ENCODE assay signal across 16 mouse cellular contexts in genomic region chr2:173238522-173238921, GRCm38 (mm10). TPM values are rescaled to one million over a fixed set of nuclear protein-coding genes. Genes with fewer than 3 reads are reported as not detected.
DNase-seq lines count a peak whose midpoint lies in the region; ATAC-seq and TF ChIP-seq lines count a peak whose summit lies in the region.
"Had no signal": no experiment of that assay in that cellular context is flagged by ENCODE, and none has a peak within 500 bp of the region (broad histone marks: within the 10 kb centered on the region; RNA-seq: fewer than 3 reads in every experiment).

No protein-coding gene starts in this region.

- no peak overlapping the region for H3K4me2 ChIP-seq in kidney, embryonic 16.5 days (replicated peaks; ENCODE audit: low read depth, low read length)
- peak overlapping the region; percentile 22; the same call in 1 of the 2 replicates for H3K4me2 ChIP-seq in midbrain, embryonic 14.5 days (ENCODE audit: low read length)
- H3K4me2 ChIP-seq: embryonic facial prominence, embryonic 15.5 days; limb, embryonic 13.5 days had no signal

- no peak for DNase-seq in kidney, postnatal 10 days
- DNase-seq in ZHBTc4 (ENCODE audit: low read depth, low spot score): peak; percentile 59
- peak; percentile 49 for DNase-seq in hindbrain, embryonic 10.5 days (ENCODE audit: low spot score)
- peak; percentile 77 for DNase-seq in midbrain, embryonic 14.5 days
- no peak for DNase-seq in layer of hippocampus, adult 18-20 months (ENCODE audit: low spot score in 2 of 2)
- no peak for DNase-seq in gastrocnemius, adult 2 months
- DNase-seq: adrenal gland, adult 8-10 months; cerebellum, adult 11-12 months; heart, postnatal 14 days; thymus, adult 2 months had no signal

- H3K27me3 ChIP-seq in kidney, embryonic 16.5 days (ENCODE audit: insufficient read depth, low read length): no peaks in the 10 kb centered on the region
- peaks cover 50% of the 10 kb centered on the region for H3K27me3 ChIP-seq in hindbrain, embryonic 10.5 days (ENCODE audit: insufficient read depth, poor library complexity, severe bottlenecking)
- no peaks in the 10 kb centered on the region for H3K27me3 ChIP-seq in midbrain, embryonic 14.5 days (ENCODE audit: control insufficient read depth, insufficient read depth, low read length)
- H3K27me3 ChIP-seq: embryonic facial prominence, embryonic 15.5 days; limb, embryonic 13.5 days had no signal

- intact Hi-C loops in gastrocnemius, adult 2 months (cut with DNase I): no loop called here

- no peak overlapping the region for H3K4me3 ChIP-seq in kidney, embryonic 16.5 days (ENCODE audit: low read length)
- H3K4me3 ChIP-seq in hindbrain, embryonic 10.5 days: peak overlapping the region; percentile 27
- no peak overlapping the region for H3K4me3 ChIP-seq in midbrain, embryonic 14.5 days (replicated peaks; ENCODE audit: low read depth, low read length)
- H3K4me3 ChIP-seq in gastrocnemius, adult 2 months: no peak overlapping the region
- H3K4me3 ChIP-seq: embryonic facial prominence, embryonic 15.5 days; limb, embryonic 13.5 days had no signal

- no peaks in the 10 kb centered on the region for H3K36me3 ChIP-seq in kidney, embryonic 16.5 days (ENCODE audit: insufficient read depth, low read length)
- peaks cover 2% of the 10 kb centered on the region; the same call in 1 of the 2 replicates for H3K36me3 ChIP-seq in hindbrain, embryonic 10.5 days
- H3K36me3 ChIP-seq in midbrain, embryonic 14.5 days (ENCODE audit: control insufficient read depth, insufficient read depth, low read length): no peaks in the 10 kb centered on the region

- H3K9ac ChIP-seq in kidney, embryonic 16.5 days (replicated peaks; ENCODE audit: low read length): peak overlapping the region; percentile 44
- 0 out of 2 replicates have a peak overlapping the region, but pooled peaks have one; percentile 36 for H3K9ac ChIP-seq in midbrain, embryonic 14.5 days (replicated peaks; ENCODE audit: low read length)
- H3K9ac ChIP-seq: embryonic facial prominence, embryonic 15.5 days; limb, embryonic 13.5 days had no signal

- H3K4me1 ChIP-seq in kidney, embryonic 16.5 days (ENCODE audit: insufficient read depth, low read length): peaks cover 68% of the 10 kb centered on the region
- peaks cover 93% of the 10 kb centered on the region for H3K4me1 ChIP-seq in hindbrain, embryonic 10.5 days (replicated peaks)
- H3K4me1 ChIP-seq in midbrain, embryonic 14.5 days (ENCODE audit: control insufficient read depth, insufficient read depth, low read length): peaks cover 62% of the 10 kb centered on the region

- ATAC-seq in kidney, embryonic 16.5 days (ENCODE audit: low FRiP score, low TSS enrichment): no peak
- peak; percentile 51; the same call in 1 of the 2 replicates for ATAC-seq in midbrain, embryonic 14.5 days (ENCODE audit: low FRiP score, low TSS enrichment)
- ATAC-seq in frontal cortex, adult (ENCODE audit: low TSS enrichment): no peak

- no peak overlapping the region for H3K27ac ChIP-seq in kidney, embryonic 16.5 days (ENCODE audit: low read length)
- peak overlapping the region; percentile 81 for H3K27ac ChIP-seq in hindbrain, embryonic 10.5 days
- peak overlapping the region; percentile 75 for H3K27ac ChIP-seq in midbrain, embryonic 14.5 days (replicated peaks; ENCODE audit: low read depth, low read length)
- H3K27ac ChIP-seq in gastrocnemius, adult 2 months: no peak overlapping the region
- H3K27ac ChIP-seq: embryonic facial prominence, embryonic 15.5 days; limb, embryonic 13.5 days; macrophage had no signal

- H3K9me3 ChIP-seq in kidney, embryonic 16.5 days (ENCODE audit: low read length): no peaks in the 10 kb centered on the region
- H3K9me3 ChIP-seq in hindbrain, embryonic 10.5 days: no peaks in the 10 kb centered on the region
- no peaks in the 10 kb centered on the region for H3K9me3 ChIP-seq in midbrain, embryonic 14.5 days (ENCODE audit: control insufficient read depth, low read length)
- H3K9me3 ChIP-seq: embryonic facial prominence, embryonic 15.5 days; limb, embryonic 13.5 days had no signal

- WGBS in kidney, embryonic 16.5 days: 29% methylated on average over 14 of the region's 14 CpGs
- 8% methylated on average over 14 of the region's 14 CpGs for WGBS in hindbrain, embryonic 10.5 days
- WGBS in midbrain, embryonic 14.5 days: 3% methylated on average over 14 of the region's 14 CpGs

- no peak for TF ChIP-seq CTCF in gastrocnemius, adult 2 months (IDR thresholded peaks at IDR 0.05)

RNA-seq across cellular contexts. Expression of gene Zbp1, which starts 19.8 kb away (rescaled TPM):
- polyA plus RNA-seq in kidney, embryonic 16.5 days (2015; fragmentation: Nextera tagmentation; extraction: Ambion mirVana): 0.67 TPM in 1 of 2 replicates, not detected in the other
- 0.17 and 0.73 TPM in 2 replicates for polyA plus RNA-seq in hindbrain, embryonic 10.5 days (2016; fragmentation: Nextera tagmentation; extraction: Ambion mirVana)
- 1.7 TPM in 1 of 2 replicates, not detected in the other for polyA plus RNA-seq in midbrain, embryonic 14.5 days (2014; fragmentation: Nextera tagmentation; extraction: Ambion mirVana)
- under 1 TPM in 1 of 2 experiments, not detected in 1; 0.30 TPM for total RNA-seq in layer of hippocampus, adult 18-20 months (2021)
- total RNA-seq in gastrocnemius, adult 2 months (2021): not detected
- total RNA-seq: MEL had no signal

RNA-seq across cellular contexts. Expression of gene Pmepa1, which starts 37.8 kb away (rescaled TPM):
- 4.3 and 4.8 TPM in 2 replicates for polyA plus RNA-seq in kidney, embryonic 16.5 days (2015; fragmentation: Nextera tagmentation; extraction: Ambion mirVana)
- polyA plus RNA-seq in hindbrain, embryonic 10.5 days (2016; fragmentation: Nextera tagmentation; extraction: Ambion mirVana): 1.3 and 2.9 TPM in 2 replicates
- 5.7 and 6.4 TPM in 2 replicates for polyA plus RNA-seq in midbrain, embryonic 14.5 days (2014; fragmentation: Nextera tagmentation; extraction: Ambion mirVana)
- total RNA-seq in layer of hippocampus, adult 18-20 months (2021): 10 to 100 TPM; 22.6 to 23.8 TPM
- total RNA-seq in gastrocnemius, adult 2 months (2021): 10 to 100 TPM; 20.0 to 24.4 TPM
- total RNA-seq: MEL had no signal

Comparison
In these comparisons a context has a peak if more than half of its experiments do, and no peak if none do; other contexts are left out.
1. H3K27ac ChIP-seq: peak in hindbrain, embryonic 10.5 days (single experiment) and midbrain, embryonic 14.5 days (single experiment); none in kidney, embryonic 16.5 days (single experiment) and gastrocnemius, adult 2 months (single experiment).
2. DNase-seq: peak in ZHBTc4 (single experiment), hindbrain, embryonic 10.5 days (single experiment) and midbrain, embryonic 14.5 days (single experiment); none in kidney, postnatal 10 days (single experiment), layer of hippocampus, adult 18-20 months (0 of 2) and gastrocnemius, adult 2 months (single experiment).